Mouse (Mus musculus) stomach, postnatal 0 days (tissue): ENCODE data around the gene Ano1.

Experiments
- CTCF ChIP-seq: IDR thresholded peaks from 2 replicates; pipeline ENCODE4 v1.5.1; 2016; ENCODE audit warnings: antibody characterized with exemption, low read depth, mild to moderate bottlenecking, moderate library complexity
- EP300 ChIP-seq: optimal IDR thresholded peaks from 2 replicates; pipeline ENCODE3; 2016; ENCODE audit warnings: antibody characterized with exemption

DNA sequence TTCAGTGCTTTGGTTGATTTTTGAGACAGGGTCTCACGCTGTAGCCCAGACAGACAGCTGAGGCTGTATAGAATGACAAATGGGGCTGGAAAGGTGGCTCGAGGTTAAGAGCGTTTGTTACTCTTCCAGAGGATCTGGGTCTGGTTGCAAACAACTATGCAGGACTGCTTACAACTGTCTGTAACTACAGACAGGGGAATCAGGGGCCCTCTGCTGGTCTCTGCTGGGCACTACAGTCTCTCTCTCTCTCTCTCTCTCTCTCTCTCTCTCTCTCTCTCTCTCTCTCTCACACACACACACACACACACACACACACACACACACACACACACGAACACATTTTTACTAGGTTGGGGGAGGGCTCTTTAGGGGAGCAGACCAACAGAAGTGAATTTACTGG is 168.2 kb downstream of the Ano1 start:
- TF ChIP-seq CTCF (peak; percentile 78), EP300 (no peak)
